Mouse (Mus musculus) bone marrow macrophage, adult 2 months (primary cell): ENCODE results near the gene Abcg4.

Source experiments
- CTCF ChIP-seq: IDR thresholded peaks from 2 replicates; pipeline ENCODE4 v1.5.1; 2012; ENCODE audit warnings: low read depth, mild to moderate bottlenecking, low read length, moderate library complexity
- POLR2A ChIP-seq: IDR thresholded peaks from 2 replicates; pipeline ENCODE4 v1.6.1; 2012; ENCODE audit warnings: mild to moderate bottlenecking, low read depth, low read length, borderline replicate concordance

DNA sequence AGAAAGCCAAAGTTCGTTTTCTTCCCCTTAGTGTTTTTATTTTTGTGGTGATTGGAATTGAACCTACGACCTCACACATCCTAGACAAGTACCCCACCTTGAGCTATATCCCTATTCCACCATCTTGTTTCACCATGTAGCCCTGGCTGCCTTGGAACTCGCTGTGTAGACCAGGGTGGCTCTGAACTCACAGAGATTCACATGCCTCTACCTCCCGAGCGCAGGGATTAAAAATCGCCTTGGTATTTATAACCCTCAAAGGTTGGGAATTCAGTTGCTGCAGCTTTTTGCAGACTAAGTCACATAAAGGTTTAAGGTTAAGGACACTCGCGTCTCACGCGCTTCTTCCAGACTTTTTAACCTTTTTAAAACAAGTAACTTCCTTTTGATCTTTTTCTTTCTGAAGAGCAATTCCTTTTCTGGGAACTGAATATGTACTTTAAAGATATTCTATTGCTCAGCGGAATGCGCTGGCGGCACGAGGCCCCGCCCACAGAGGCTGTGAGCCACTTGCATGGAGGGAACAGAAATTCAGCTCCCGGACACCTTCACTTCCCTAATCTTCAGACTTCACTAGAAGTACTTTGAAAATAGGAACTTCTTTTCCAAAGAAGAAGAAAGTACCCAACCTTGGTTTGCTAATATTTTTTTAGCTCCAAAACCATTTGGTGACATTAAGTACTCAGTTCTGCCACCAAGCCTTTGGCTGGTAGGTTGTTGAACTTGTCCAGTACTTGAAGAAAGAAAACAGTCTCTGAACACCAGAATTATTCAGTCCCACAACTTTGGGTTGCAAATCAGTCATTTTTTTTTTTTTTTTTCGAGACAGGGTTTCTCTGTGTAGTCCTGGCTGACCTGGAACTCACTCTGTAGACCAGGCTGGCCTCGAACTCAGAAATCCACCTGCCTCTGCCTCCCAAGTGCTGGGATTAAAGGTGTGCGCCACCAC is 53.7 kb downstream of the Abcg4 start:
- TF ChIP-seq CTCF (no peak), POLR2A (no peak)
